Mouse (Mus musculus): ENCODE data around the gene Polr2g. TPM values are rescaled to one million over a fixed set of nuclear protein-coding genes. Genes with fewer than 3 reads are reported as not detected.
A peak's percentile ranks its signal among the peaks of the same experiment; 100 is the strongest.

Polr2g gene
- total RNA-seq, 2 experiments from 2014 or later = 102 to 107 TPM

- peak; percentile 99 for DNase-seq (ENCODE audit: low spot score in 2 of 2)
- intact Hi-C loops (cut with DNase I) = loop anchor here (2.0 to 5.0 kb wide), 2 partner anchors 19 to 48 kb away; partner anchors contain the start of genes Gng3, Tmem179b and Tmem223
These were observed 21.4 kb upstream of the Polr2g start, which contains the start of gene Hnrnpul2 for GRCm38 (mm10) chr19:8819596-8820423. TSS of gene Hnrnpul2 (plus strand) at chr19:8820010.

- intact Hi-C loops (cut with DNase I) = no loop called here
These were observed 20.6 kb upstream of the Polr2g start, which contains the start of gene Ttc9c for GRCm38 (mm10) chr19:8818801-8819595. TSS of gene Ttc9c (minus strand) at chr19:8819333.

GRCm38 (mm10) chr19:8818301-8818798, 20.0 kb upstream of the Polr2g start:
- intact Hi-C loops (cut with DNase I) = no loop called here
- DNase-seq (ENCODE audit: low spot score in 2 of 2) = no peak

More at GRCm38 (mm10) chr19:8818801-8819595, 20.6 kb upstream of the Polr2g start, which contains the start of gene Ttc9c:
- peak; percentile 96 for DNase-seq (ENCODE audit: low spot score in 2 of 2)

GRCm38 (mm10) chr19:8817001-8817400, 18.6 kb upstream of the Polr2g start:
- intact Hi-C loops (cut with DNase I) = no loop called here
- DNase-seq (ENCODE audit: low spot score in 2 of 2) = no peak

GRCm38 (mm10) chr19:8815812-8816211, 17.4 kb upstream of the Polr2g start:
- intact Hi-C loops (cut with DNase I) = no loop called here
- no peak for DNase-seq (ENCODE audit: low spot score in 2 of 2)

GRCm38 (mm10) chr19:8806810-8807209, 8.4 kb upstream of the Polr2g start:
- intact Hi-C loops (cut with DNase I) = no loop called here
- DNase-seq (ENCODE audit: low spot score in 2 of 2) = no peak

- intact Hi-C loops (cut with DNase I) = no loop called here
- DNase-seq (ENCODE audit: low spot score in 2 of 2) = no peak
These were observed 5.7 kb upstream of the Polr2g start for GRCm38 (mm10) chr19:8803879-8804660.

- intact Hi-C loops (cut with DNase I) = no loop called here
- DNase-seq (ENCODE audit: low spot score in 2 of 2) = no peak
These were observed 4.9 kb upstream of the Polr2g start for GRCm38 (mm10) chr19:8803204-8803780.

- intact Hi-C loops (cut with DNase I) = no loop called here
- DNase-seq (ENCODE audit: low spot score in 2 of 2) = peak; percentile 95
These were observed 3.9 kb upstream of the Polr2g start, which contains the start of gene Zbtb3 for GRCm38 (mm10) chr19:8802130-8802821. TSS of gene Zbtb3 (plus strand) at chr19:8802555.

- intact Hi-C loops (cut with DNase I) = no loop called here
- DNase-seq (ENCODE audit: low spot score in 2 of 2) = no peak
These were observed 554 bp upstream of the Polr2g start for GRCm38 (mm10) chr19:8798947-8799315.

- intact Hi-C loops (cut with DNase I) = no loop called here
- DNase-seq (ENCODE audit: low spot score in 2 of 2) = peak in 1 of 2 experiments; percentile 23
These were observed 8.2 kb downstream of the Polr2g start for GRCm38 (mm10) chr19:8790171-8790570.

GRCm38 (mm10) chr19:8789171-8789570, 9.2 kb downstream of the Polr2g start:
- peak; percentile 13 to 23 for DNase-seq (ENCODE audit: low spot score in 2 of 2)
- intact Hi-C loops (cut with DNase I) = no loop called here

GRCm38 (mm10) chr19:8788521-8788920, 9.9 kb downstream of the Polr2g start:
- no peak for DNase-seq (ENCODE audit: low spot score in 2 of 2)
- intact Hi-C loops (cut with DNase I) = no loop called here

GRCm38 (mm10) chr19:8786008-8786781, 12.2 kb downstream of the Polr2g start, which contains the start of gene Taf6l:
TSS of gene Taf6l (minus strand) at chr19:8786417.
- intact Hi-C loops (cut with DNase I) = no loop called here
- DNase-seq (ENCODE audit: low spot score in 2 of 2) = peak; percentile 89 to 90

- DNase-seq (ENCODE audit: low spot score in 2 of 2) = peak in 1 of 2 experiments; percentile 24
- intact Hi-C loops (cut with DNase I) = loop anchor here (5.0 kb wide), 1 partner anchor 47 kb away; the partner anchor contains the start of gene Hnrnpul2
These were observed 23.4 kb downstream of the Polr2g start for GRCm38 (mm10) chr19:8774951-8775421.

- intact Hi-C loops (cut with DNase I) = loop anchor here (5.0 kb wide), 1 partner anchor 48 kb away; the partner anchor contains the start of gene Hnrnpul2
- DNase-seq (ENCODE audit: low spot score in 2 of 2) = peak; percentile 97
These were observed 24.1 kb downstream of the Polr2g start, which contains the start of gene Tmem179b for GRCm38 (mm10) chr19:8774086-8774835. TSS of gene Tmem179b (minus strand) at chr19:8774467.

Measured in left cerebral cortex, postnatal 36 days (tissue).